In genomic region chr9:61533237-61533636, GRCm38 (mm10) we compare ENCODE assay signal across 14 mouse cellular contexts.
"Had no signal": no experiment of that assay in that cellular context is flagged by ENCODE, and none has a peak within 500 bp of the region (broad histone marks: within the 10 kb centered on the region; RNA-seq: fewer than 3 reads in every experiment).

No protein-coding gene starts in this region.

- H3K9me3 ChIP-seq: kidney, embryonic 15.5 days; liver, embryonic 13.5 days; midbrain, embryonic 12.5 days; neural tube, embryonic 13.5 days had no signal

- DNase-seq: kidney, postnatal 10 days; layer of hippocampus, postnatal 36 days; liver, embryonic 13.5 days; lung, adult 2 months; lung, postnatal 14 days; lung, postnatal 4 days; thymus, postnatal 25 days had no signal

- H3K27me3 ChIP-seq: liver, embryonic 13.5 days had no signal

- ATAC-seq: midbrain, embryonic 16.5 days had no signal

- H3K27ac ChIP-seq: kidney, embryonic 15.5 days; left cerebral cortex, adult 2 months; liver, embryonic 13.5 days; midbrain, embryonic 12.5 days; neural tube, embryonic 13.5 days; stomach, postnatal 0 days had no signal

- H3K4me3 ChIP-seq: kidney, embryonic 15.5 days; left cerebral cortex, adult 2 months; liver, embryonic 13.5 days; midbrain, embryonic 12.5 days; myocyte; neural tube, embryonic 13.5 days had no signal

- H3K4me1 ChIP-seq: liver, embryonic 13.5 days had no signal

- H3K4me2 ChIP-seq: kidney, embryonic 15.5 days; liver, embryonic 13.5 days; midbrain, embryonic 12.5 days; neural tube, embryonic 13.5 days had no signal

- H3K9ac ChIP-seq: kidney, embryonic 15.5 days; liver, embryonic 13.5 days; midbrain, embryonic 12.5 days; neural tube, embryonic 13.5 days had no signal

- H3K36me3 ChIP-seq: kidney, embryonic 15.5 days; liver, embryonic 13.5 days; midbrain, embryonic 12.5 days; neural tube, embryonic 13.5 days had no signal
